In the genomic region with DNA sequence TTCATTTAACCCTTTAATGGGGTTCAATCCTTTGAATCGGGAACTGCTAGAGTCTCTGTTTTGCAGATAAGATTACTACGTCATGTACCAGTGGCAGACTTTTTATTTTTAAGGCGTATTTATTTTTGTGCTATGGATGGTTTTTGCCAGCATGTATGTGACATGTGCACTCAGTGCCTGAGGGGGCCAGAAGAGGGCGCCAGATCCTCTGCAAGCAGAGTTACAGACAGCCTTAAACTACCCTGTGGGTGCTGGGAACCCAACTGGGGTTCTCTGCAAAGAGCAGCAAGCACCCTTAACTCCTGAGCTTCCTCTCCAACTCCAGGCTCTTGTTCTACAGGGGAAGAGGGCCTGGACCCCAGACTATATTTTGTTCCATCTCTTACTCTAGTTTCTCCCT, we compare ENCODE assay signal across 19 mouse cellular contexts. TPM values are rescaled to one million over a fixed set of nuclear protein-coding genes. Genes with fewer than 3 reads are reported as not detected.
DNase-seq lines count a peak whose midpoint lies in the region; ATAC-seq and TF ChIP-seq lines count a peak whose summit lies in the region.
"Had no signal": no experiment of that assay in that cellular context is flagged by ENCODE, and none has a peak within 500 bp of the region (broad histone marks: within the 10 kb centered on the region; RNA-seq: fewer than 3 reads in every experiment).

No protein-coding gene starts in this region.

- no peak overlapping the region for H3K9ac ChIP-seq in liver, embryonic 14.5 days (replicated peaks)
- no peak overlapping the region for H3K9ac ChIP-seq in liver, embryonic 12.5 days
- H3K9ac ChIP-seq in ES-Bruce4 (ENCODE audit: low read depth, poor library complexity, severe bottlenecking), result no peak overlapping the region
- H3K9ac ChIP-seq: heart, embryonic 12.5 days; hindbrain, embryonic 12.5 days; intestine, embryonic 15.5 days; lung, embryonic 15.5 days had no signal

- DNase-seq in liver, embryonic 14.5 days (ENCODE audit: low read depth in 3 of 3, low spot score in 3 of 3), result no peak
- peak; percentile 8 for DNase-seq in A20 (ENCODE audit: low read depth, low spot score)
- peak; percentile 6 for DNase-seq in induced T-regulatory cell, adult 2 months (ENCODE audit: low read depth)
- DNase-seq in right cerebral cortex, postnatal 14 days, result no peak
- DNase-seq in Muller cell, postnatal 12 days (ENCODE audit: inconsistent ontology term), result no peak
- DNase-seq: adrenal gland, postnatal 36 days; cerebellum, adult 18-20 months; gastrocnemius, adult 2 months; heart, postnatal 14 days; liver; thymus, adult 2 months had no signal

- no peaks in the 10 kb centered on the region for H3K9me3 ChIP-seq in liver, embryonic 14.5 days (ENCODE audit: control insufficient read depth, low read length)
- H3K9me3 ChIP-seq in liver, embryonic 12.5 days (replicated peaks), result peaks cover 3% of the 10 kb centered on the region; the same call in 1 of the 2 replicates
- no peaks in the 10 kb centered on the region for H3K9me3 ChIP-seq in ES-Bruce4 (replicated peaks; ENCODE audit: control insufficient read depth, insufficient read depth, low read length, poor library complexity, severe bottlenecking)
- H3K9me3 ChIP-seq: heart, embryonic 12.5 days; intestine, embryonic 15.5 days; lung, embryonic 15.5 days had no signal

- H3K4me1 ChIP-seq in liver, embryonic 14.5 days (replicated peaks; ENCODE audit: control insufficient read depth in 2 of 2, insufficient read depth in 2 of 2, low read length in 1 of 2), result no peaks in the 10 kb centered on the region
- H3K4me1 ChIP-seq in liver, embryonic 12.5 days, result no peaks in the 10 kb centered on the region
- H3K4me1 ChIP-seq in ES-Bruce4 (ENCODE audit: control insufficient read depth, insufficient read depth, low read length), result no peaks in the 10 kb centered on the region
- H3K4me1 ChIP-seq: intestine, embryonic 15.5 days; lung, embryonic 15.5 days had no signal

- H3K4me2 ChIP-seq in liver, embryonic 14.5 days (ENCODE audit: low read depth), result no peak overlapping the region
- no peak overlapping the region for H3K4me2 ChIP-seq in liver, embryonic 12.5 days
- H3K4me2 ChIP-seq: heart, embryonic 12.5 days; hindbrain, embryonic 12.5 days; intestine, embryonic 15.5 days; lung, embryonic 15.5 days; midbrain, embryonic 11.5 days had no signal

- 67% methylated on average over 4 of the region's 4 CpGs for WGBS in liver, embryonic 14.5 days (ENCODE audit: insufficient replicate concordance)
- 59% methylated on average over 4 of the region's 4 CpGs for WGBS in liver, embryonic 12.5 days (ENCODE audit: insufficient replicate concordance)

- TF ChIP-seq EP300 in liver, embryonic 14.5 days (IDR thresholded peaks at IDR 0.05; ENCODE audit: low read depth), result no peak
- no peak for TF ChIP-seq EP300 in ES-Bruce4 (IDR thresholded peaks at IDR 0.05; ENCODE audit: insufficient read depth, low read depth, low read length)

- H3K27ac ChIP-seq in liver, embryonic 14.5 days, result no peak overlapping the region
- H3K27ac ChIP-seq in liver, embryonic 12.5 days, result no peak overlapping the region
- H3K27ac ChIP-seq in ES-Bruce4 (ENCODE audit: insufficient read depth, low read length), result no peak overlapping the region
- H3K27ac ChIP-seq: gastrocnemius, adult 2 months; hindbrain, embryonic 12.5 days; intestine, embryonic 15.5 days; lung, embryonic 15.5 days; macrophage had no signal

- no peaks in the 10 kb centered on the region for H3K27me3 ChIP-seq in liver, embryonic 14.5 days (ENCODE audit: control insufficient read depth, insufficient read depth, low read length)
- no peaks in the 10 kb centered on the region for H3K27me3 ChIP-seq in liver, embryonic 12.5 days (replicated peaks)
- H3K27me3 ChIP-seq in ES-Bruce4 (ENCODE audit: control insufficient read depth, insufficient read depth, low read length, poor library complexity, severe bottlenecking), result no peaks in the 10 kb centered on the region
- H3K27me3 ChIP-seq: heart, embryonic 12.5 days; hindbrain, embryonic 12.5 days; intestine, embryonic 15.5 days; lung, embryonic 15.5 days had no signal

- no peak overlapping the region for H3K4me3 ChIP-seq in liver, embryonic 14.5 days (ENCODE audit: insufficient read depth in 1 of 2, low read depth in 2 of 2, low read length in 2 of 2)
- no peak overlapping the region for H3K4me3 ChIP-seq in liver, embryonic 12.5 days
- no peak overlapping the region for H3K4me3 ChIP-seq in ES-Bruce4 (ENCODE audit: low read depth, low read length)
- H3K4me3 ChIP-seq: gastrocnemius, adult 2 months; heart, embryonic 12.5 days; hindbrain, embryonic 12.5 days; intestine, embryonic 15.5 days; lung, embryonic 15.5 days had no signal

- no peak for TF ChIP-seq POLR2A in ES-Bruce4 (IDR thresholded peaks at IDR 0.05; ENCODE audit: insufficient read depth, low read length)

- peak; percentile 36; the same call in 1 of the 2 replicates for TF ChIP-seq CTCF in liver, embryonic 14.5 days (IDR thresholded peaks at IDR 0.05; ENCODE audit: low read depth)
- TF ChIP-seq CTCF in ES-Bruce4 (IDR thresholded peaks at IDR 0.05; ENCODE audit: low read depth, low read length), result peak; percentile 51

- no peaks in the 10 kb centered on the region for H3K36me3 ChIP-seq in liver, embryonic 14.5 days (replicated peaks; ENCODE audit: control insufficient read depth, insufficient read depth, low read depth)
- no peaks in the 10 kb centered on the region for H3K36me3 ChIP-seq in liver, embryonic 12.5 days
- H3K36me3 ChIP-seq in ES-Bruce4 (ENCODE audit: control insufficient read depth, insufficient read depth, low read length, poor library complexity, severe bottlenecking), result no peaks in the 10 kb centered on the region
- H3K36me3 ChIP-seq: heart, embryonic 12.5 days; hindbrain, embryonic 12.5 days; intestine, embryonic 15.5 days; lung, embryonic 15.5 days had no signal

- ATAC-seq in liver, embryonic 14.5 days (ENCODE audit: insufficient read depth), result no peak
- ATAC-seq in liver, embryonic 12.5 days, result no peak
- ATAC-seq: intestine, embryonic 15.5 days had no signal

RNA-seq across cellular contexts. Expression of gene Spon1, which starts 23.2 kb away (rescaled TPM):
- 0.16 and 0.36 TPM in 2 replicates for polyA plus RNA-seq in liver, embryonic 14.5 days (2012; rRNA removed)
- polyA plus RNA-seq in liver, embryonic 14.5 days (2014; fragmentation: Nextera tagmentation; extraction: Ambion mirVana), result 0.25 and 0.39 TPM in 2 replicates
- polyA plus RNA-seq in liver, embryonic 12.5 days (2016; fragmentation: Nextera tagmentation; extraction: Ambion mirVana), result 1.8 and 1.9 TPM in 2 replicates
- 1.8 and 2.0 TPM in 2 replicates for polyA plus RNA-seq in ES-Bruce4 (2011; ENCODE audit: insufficient read depth, insufficient read length, low read depth, missing spikeins)
- polyA plus RNA-seq: macrophage had no signal

Comparison
In these comparisons a context has a peak if more than half of its experiments do, and no peak if none do; other contexts are left out.
1. DNase-seq: peak in A20 (single experiment) and induced T-regulatory cell, adult 2 months (single experiment); none in liver, embryonic 14.5 days (0 of 3), right cerebral cortex, postnatal 14 days (single experiment) and Muller cell, postnatal 12 days (single experiment).